Mouse (Mus musculus) adrenal gland (tissue): ENCODE measurements around the gene Taf4.

Source experiments
- intact Hi-C: fragments of 180-260 bp; cut with DNase I; formaldehyde crosslinking; loops from one replicate; pipeline ENCODE4 v1.15.1; 2025
- long read RNA-seq, 2 experiments: library from polyadenylated mRNA; unstranded; transcript quantifications; one replicate each; pipeline ENCODE4 v2.0.0; 2020; ENCODE audit warnings: borderline replicate concordance in 1 of 2; ENCODE audit not compliant: insufficient replicate concordance in 1 of 2

Gene Taf4
- long read RNA-seq, experiment 1, partial matches to known transcripts: 0 of 1 reads
- long read RNA-seq, experiment 1, other reads (novel, unspliced or antisense): 1 of 1 reads
- long read RNA-seq, experiment 2, partial matches to known transcripts: 2 of 3 reads
- long read RNA-seq, experiment 2, other reads (novel, unspliced or antisense): 1 of 3 reads

- intact Hi-C loops: loop anchor here (2.0 to 5.0 kb wide), 3 partner anchors 48 to 66 kb away; partner anchors contain the start of genes Lsm14b, Psma7 and Ss18l1
Measured at GRCm38 (mm10) chr2:179976628-179977343, at the start of gene Taf4. Gene Taf4, minus strand, starts transcription at chr2:179976646.

GRCm38 (mm10) chr2:180025861-180026200, 49.4 kb upstream of the Taf4 start:
- intact Hi-C loops: loop anchor here (2.0 kb wide), 1 partner anchor 49 kb away; the partner anchor contains the start of gene Taf4

- intact Hi-C loops: loop anchor here (2.0 kb wide), 1 partner anchor 48 kb away; the partner anchor contains the start of gene Taf4
Measured at GRCm38 (mm10) chr2:180025135-180025860, 48.9 kb upstream of the Taf4 start.

GRCm38 (mm10) chr2:180024401-180025098, 48.1 kb upstream of the Taf4 start, which contains the start of gene Lsm14b:
Gene Lsm14b, plus strand, starts transcription at chr2:180024987.
- intact Hi-C loops: loop anchor here (2.0 kb wide), 1 partner anchor 48 kb away; the partner anchor contains the start of gene Taf4

- intact Hi-C loops: no loop called here
Measured at GRCm38 (mm10) chr2:180022751-180023150, 46.3 kb upstream of the Taf4 start.

GRCm38 (mm10) chr2:180020919-180021318, 44.5 kb upstream of the Taf4 start:
- intact Hi-C loops: no loop called here

- intact Hi-C loops: no loop called here
Measured at GRCm38 (mm10) chr2:180020091-180020661, 43.7 kb upstream of the Taf4 start.

- intact Hi-C loops: no loop called here
Measured at GRCm38 (mm10) chr2:180018573-180018972, 42.1 kb upstream of the Taf4 start.

GRCm38 (mm10) chr2:180017632-180018031, 41.2 kb upstream of the Taf4 start:
- intact Hi-C loops: no loop called here

- intact Hi-C loops: no loop called here
Measured at GRCm38 (mm10) chr2:180013686-180014085, 37.2 kb upstream of the Taf4 start.

- intact Hi-C loops: no loop called here
Measured at GRCm38 (mm10) chr2:180011370-180011769, 34.9 kb upstream of the Taf4 start.

GRCm38 (mm10) chr2:180010686-180011085, 34.2 kb upstream of the Taf4 start:
- intact Hi-C loops: no loop called here

GRCm38 (mm10) chr2:180006352-180007017, 30.0 kb upstream of the Taf4 start:
- intact Hi-C loops: no loop called here

GRCm38 (mm10) chr2:180005656-180006351, 29.4 kb upstream of the Taf4 start:
- intact Hi-C loops: no loop called here

- intact Hi-C loops: no loop called here
Measured at GRCm38 (mm10) chr2:180001635-180002034, 25.2 kb upstream of the Taf4 start.

GRCm38 (mm10) chr2:179998431-179998830, 22.0 kb upstream of the Taf4 start:
- intact Hi-C loops: no loop called here

- intact Hi-C loops: no loop called here
Measured at GRCm38 (mm10) chr2:179993071-179993470, 16.6 kb upstream of the Taf4 start.

- intact Hi-C loops: no loop called here
Measured at GRCm38 (mm10) chr2:179989098-179989497, 12.7 kb upstream of the Taf4 start.

GRCm38 (mm10) chr2:179986437-179987022, 10.1 kb upstream of the Taf4 start:
- intact Hi-C loops: no loop called here
